Mouse (Mus musculus) cerebellum, adult 18-20 months (tissue): Measurements from ENCODE around the gene Zfp148.

Experiments
- DNase-seq, 2 experiments: peaks; one replicate each; pipeline ENCODE4 v3.0.0; 2021

Zfp148 gene

GRCm38 (mm10) chr16:33379944-33380881 lies at the start of gene Zfp148:
Zfp148 (plus strand) TSS chr16:33380836.
- DNase-seq, result peak; percentile 90 to 97

- no peak for DNase-seq
Measured at GRCm38 (mm10) chr16:33333015-33333414, 47.6 kb upstream of the Zfp148 start.

GRCm38 (mm10) chr16:33337177-33337576 lies 43.5 kb upstream of the Zfp148 start:
- DNase-seq, result peak; percentile 93 to 94

- DNase-seq, result peak in 1 of 2 experiments; percentile 2
Measured at GRCm38 (mm10) chr16:33337681-33338080, 43.0 kb upstream of the Zfp148 start.

- no peak for DNase-seq
Measured at GRCm38 (mm10) chr16:33338492-33338891, 42.1 kb upstream of the Zfp148 start.

GRCm38 (mm10) chr16:33339476-33339875 lies 41.2 kb upstream of the Zfp148 start:
- no peak for DNase-seq

- DNase-seq, result no peak
Measured at GRCm38 (mm10) chr16:33342356-33342755, 38.3 kb upstream of the Zfp148 start.

GRCm38 (mm10) chr16:33343106-33343505 lies 37.5 kb upstream of the Zfp148 start:
- DNase-seq, result no peak

GRCm38 (mm10) chr16:33343601-33344000 lies 37.0 kb upstream of the Zfp148 start:
- no peak for DNase-seq

GRCm38 (mm10) chr16:33344379-33344778 lies 36.3 kb upstream of the Zfp148 start:
- peak in 1 of 2 experiments; percentile 7 for DNase-seq

GRCm38 (mm10) chr16:33344875-33345274 lies 35.8 kb upstream of the Zfp148 start:
- no peak for DNase-seq

- DNase-seq, result no peak
Measured at GRCm38 (mm10) chr16:33346376-33346775, 34.3 kb upstream of the Zfp148 start.

- DNase-seq, result no peak
Measured at GRCm38 (mm10) chr16:33347134-33347533, 33.5 kb upstream of the Zfp148 start.

GRCm38 (mm10) chr16:33357805-33358204 lies 22.8 kb upstream of the Zfp148 start:
- no peak for DNase-seq

GRCm38 (mm10) chr16:33365772-33366171 lies 14.9 kb upstream of the Zfp148 start:
- no peak for DNase-seq

GRCm38 (mm10) chr16:33368632-33369031 lies 12.0 kb upstream of the Zfp148 start:
- no peak for DNase-seq

- no peak for DNase-seq
Measured at GRCm38 (mm10) chr16:33370836-33371235, 9.8 kb upstream of the Zfp148 start.

GRCm38 (mm10) chr16:33372611-33373010 lies 8.0 kb upstream of the Zfp148 start:
- DNase-seq, result no peak

GRCm38 (mm10) chr16:33373326-33373725 lies 7.3 kb upstream of the Zfp148 start:
- no peak for DNase-seq

GRCm38 (mm10) chr16:33376266-33376665 lies 4.4 kb upstream of the Zfp148 start:
- DNase-seq, result no peak

- peak in 1 of 2 experiments; percentile 10 for DNase-seq
Measured at GRCm38 (mm10) chr16:33379219-33379943, 1.3 kb upstream of the Zfp148 start.

- DNase-seq, result peak; percentile 45 to 63
Measured at GRCm38 (mm10) chr16:33380882-33381613, 412 bp downstream of the Zfp148 start.
